Mouse (Mus musculus) forebrain, embryonic 15.5 days (tissue): Measurements from ENCODE around the gene Gna11. TPM values are rescaled to one million over a fixed set of nuclear protein-coding genes. Genes with fewer than 3 reads are reported as not detected.

ENCODE experiments used
- ATAC-seq: fragments of 200-750 bp; cut with Nextera tagmentation; replicated peaks from 2 replicates; pipeline ENCODE4 v1.8.0; 2017; ENCODE audit warnings: mild to moderate bottlenecking, moderate TSS enrichment, moderate library complexity
- H3K27ac ChIP-seq: fragments of 300-500 bp; sonication (generic); replicated peaks from 2 replicates; pipeline ENCODE4 v1.5.1; 2015; ENCODE audit warnings: mild to moderate bottlenecking, inconsistent platforms
- H3K27me3 ChIP-seq: fragments of 300-500 bp; sonication (generic); 2 replicates; pipeline ENCODE4 v1.6.1; 2015; ENCODE audit warnings: inconsistent platforms
- H3K36me3 ChIP-seq: fragments of 300-500 bp; sonication (generic); 2 replicates; pipeline ENCODE4 v1.6.1; 2015; ENCODE audit warnings: mild to moderate bottlenecking, inconsistent platforms
- H3K4me1 ChIP-seq: fragments of 300-500 bp; sonication (generic); 2 replicates; pipeline ENCODE4 v1.6.1; 2015; ENCODE audit warnings: inconsistent platforms
- H3K4me2 ChIP-seq: fragments of 300-500 bp; sonication (generic); replicated peaks from 2 replicates; pipeline ENCODE4 v1.6.1; 2015; ENCODE audit warnings: mild to moderate bottlenecking, inconsistent platforms
- H3K4me3 ChIP-seq: fragments of 300-500 bp; sonication (generic); 2 replicates; pipeline ENCODE4 v1.5.1; 2015; ENCODE audit warnings: mild to moderate bottlenecking, inconsistent platforms
- H3K9ac ChIP-seq: fragments of 300-500 bp; sonication (generic); replicated peaks from 2 replicates; pipeline ENCODE4 v1.6.1; 2015; ENCODE audit warnings: mild to moderate bottlenecking, inconsistent platforms
- H3K9me3 ChIP-seq: fragments of 300-500 bp; sonication (generic); 2 replicates; pipeline ENCODE4 v1.6.1; 2016; ENCODE audit warnings: inconsistent platforms
- WGBS: fragments of 180-500 bp; shearing (Covaris S2); methylation state at CpG from one replicate; pipeline ENCODE4 v1.1.7; 2015; ENCODE audit warnings: mixed read lengths; 5-methylcytosine and 5-hydroxymethylcytosine counted together
- polyA plus RNA-seq: library from polyadenylated mRNA; unstranded; fragments of >200 nt; fragmentation: Nextera tagmentation; extraction: Ambion mirVana; gene quantifications from 2 replicates; pipeline ENCODE4 v1.2.1, GENCODE M21; 2015

Gene Gna11
- polyA plus RNA-seq, 1 experiment from 2014 or later: 99.8 TPM

- WGBS: 23% methylated on average over 10 of the region's 10 CpGs
- H3K9ac ChIP-seq: no peak overlapping the region
Observed at GRCm38 (mm10) chr10:81564734-81565133, 19.7 kb upstream of the Gna11 start.

DNA sequence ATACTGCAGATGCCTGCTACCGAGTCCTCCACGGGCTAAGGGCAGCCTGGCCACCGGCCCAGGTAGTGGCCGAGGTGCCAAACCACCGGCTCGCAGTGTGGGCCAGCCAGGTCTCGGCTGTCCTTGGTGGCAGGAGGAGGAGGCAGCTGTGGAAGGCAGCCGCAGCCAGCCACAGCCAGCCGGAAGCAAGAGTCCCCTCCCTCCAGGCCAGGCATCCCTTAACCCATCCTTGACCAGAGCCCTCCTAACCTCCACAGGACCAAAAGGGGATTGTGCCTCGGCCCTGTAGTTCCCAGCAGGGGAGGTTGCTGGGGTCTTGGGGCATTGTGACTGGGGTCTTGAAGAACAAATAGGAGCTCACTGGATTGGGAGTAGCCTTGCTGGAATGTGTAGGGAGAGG, 19.2 kb upstream of the Gna11 start:
- H3K9ac ChIP-seq: no peak overlapping the region
- ATAC-seq: no peak
- H3K4me2 ChIP-seq: peak overlapping the region; percentile 5; the same call in 1 of the 2 replicates
- H3K36me3 ChIP-seq: peaks cover 29% of the 10 kb centered on the region
- WGBS: 11% methylated on average over 10 of the region's 10 CpGs
- H3K27me3 ChIP-seq: peaks cover 21% of the 10 kb centered on the region; the same call in 1 of the 2 replicates
- no peak overlapping the region for H3K27ac ChIP-seq
- peaks cover 60% of the 10 kb centered on the region for H3K4me1 ChIP-seq
- peak overlapping the region; percentile 14 for H3K4me3 ChIP-seq
- H3K9me3 ChIP-seq: no peaks in the 10 kb centered on the region

More at GRCm38 (mm10) chr10:81564734-81565133, 19.7 kb upstream of the Gna11 start:
- Histone ChIP-seq H3K4me2 (no peak overlapping the region), H3K9me3 (no peaks in the 10 kb centered on the region), H3K4me1 (peaks cover 63% of the 10 kb centered on the region), H3K27me3 (peaks cover 21% of the 10 kb centered on the region; the same call in 1 of the 2 replicates), H3K4me3 (no peak overlapping the region), H3K27ac (no peak overlapping the region), H3K36me3 (peaks cover 29% of the 10 kb centered on the region)
- no peak for ATAC-seq

DNA sequence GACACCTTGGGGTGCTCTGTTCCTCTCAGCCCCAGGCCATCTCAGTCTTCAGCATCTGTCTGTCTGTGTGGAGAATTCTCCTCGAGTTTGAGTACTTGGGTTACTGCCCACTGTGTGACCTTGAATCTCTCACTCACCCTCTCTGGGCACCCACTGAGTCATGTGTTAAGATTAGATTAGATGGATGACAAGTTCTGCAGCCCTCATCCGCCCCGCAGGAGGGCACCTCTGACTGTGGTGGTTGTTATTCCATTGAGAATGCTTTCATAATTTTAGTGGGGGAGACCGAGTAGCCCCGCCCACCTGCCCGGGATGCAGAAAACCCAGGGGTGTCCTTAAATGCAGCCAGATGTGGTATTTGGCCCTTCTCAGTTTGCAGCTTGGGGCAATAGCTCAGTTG, 18.5 kb upstream of the Gna11 start:
- peaks cover 58% of the 10 kb centered on the region for H3K4me1 ChIP-seq
- no peak overlapping the region for H3K9ac ChIP-seq
- peaks cover 29% of the 10 kb centered on the region for H3K36me3 ChIP-seq
- peak overlapping the region; percentile 5; the same call in 1 of the 2 replicates for H3K4me2 ChIP-seq
- peaks cover 21% of the 10 kb centered on the region; the same call in 1 of the 2 replicates for H3K27me3 ChIP-seq
- H3K27ac ChIP-seq: no peak overlapping the region
- no peaks in the 10 kb centered on the region for H3K9me3 ChIP-seq
- WGBS: 55% methylated on average over 6 of the region's 6 CpGs
- 0 out of 2 replicates have a peak overlapping the region, but pooled peaks have one; percentile 14 for H3K4me3 ChIP-seq
- ATAC-seq: no peak

GRCm38 (mm10) chr10:81562411-81562810, 17.4 kb upstream of the Gna11 start:
- peaks cover 49% of the 10 kb centered on the region for H3K4me1 ChIP-seq
- H3K36me3 ChIP-seq: peaks cover 29% of the 10 kb centered on the region
- no peak overlapping the region for H3K4me3 ChIP-seq
- peaks cover 16% of the 10 kb centered on the region; the same call in 1 of the 2 replicates for H3K27me3 ChIP-seq
- no peak overlapping the region for H3K9ac ChIP-seq
- H3K4me2 ChIP-seq: no peak overlapping the region; the same call in 1 of the 2 replicates
- no peaks in the 10 kb centered on the region for H3K9me3 ChIP-seq
- H3K27ac ChIP-seq: no peak overlapping the region; the same call in 1 of the 2 replicates
- 74% methylated on average over 6 of the region's 6 CpGs for WGBS
- ATAC-seq: no peak

GRCm38 (mm10) chr10:81560719-81561459, 15.9 kb upstream of the Gna11 start:
- H3K4me2 ChIP-seq: peak overlapping the region; percentile 89
- H3K27me3 ChIP-seq: peaks cover 6% of the 10 kb centered on the region; the same call in 1 of the 2 replicates
- peak overlapping the region; percentile 99 for H3K9ac ChIP-seq
- peaks cover 19% of the 10 kb centered on the region for H3K36me3 ChIP-seq
- no peak for ATAC-seq
- peaks cover 49% of the 10 kb centered on the region for H3K4me1 ChIP-seq
- H3K27ac ChIP-seq: peak overlapping the region; percentile 92
- WGBS: 29% methylated on average over 16 of the region's 16 CpGs
- peak overlapping the region; percentile 91 for H3K4me3 ChIP-seq
- H3K9me3 ChIP-seq: no peaks in the 10 kb centered on the region

GRCm38 (mm10) chr10:81559627-81560539, 14.9 kb upstream of the Gna11 start:
- Histone ChIP-seq H3K4me1 (peaks cover 49% of the 10 kb centered on the region), H3K4me3 (peak overlapping the region; percentile 91), H3K4me2 (peak overlapping the region; percentile 89), H3K36me3 (peaks cover 9% of the 10 kb centered on the region), H3K27me3 (peaks cover 1% of the 10 kb centered on the region; the same call in 1 of the 2 replicates), H3K9me3 (no peaks in the 10 kb centered on the region), H3K9ac (peak overlapping the region; percentile 99), H3K27ac (peak overlapping the region; percentile 92)
- 2% methylated on average over 33 of the region's 36 CpGs for WGBS
- peak; percentile 55 for ATAC-seq

DNA sequence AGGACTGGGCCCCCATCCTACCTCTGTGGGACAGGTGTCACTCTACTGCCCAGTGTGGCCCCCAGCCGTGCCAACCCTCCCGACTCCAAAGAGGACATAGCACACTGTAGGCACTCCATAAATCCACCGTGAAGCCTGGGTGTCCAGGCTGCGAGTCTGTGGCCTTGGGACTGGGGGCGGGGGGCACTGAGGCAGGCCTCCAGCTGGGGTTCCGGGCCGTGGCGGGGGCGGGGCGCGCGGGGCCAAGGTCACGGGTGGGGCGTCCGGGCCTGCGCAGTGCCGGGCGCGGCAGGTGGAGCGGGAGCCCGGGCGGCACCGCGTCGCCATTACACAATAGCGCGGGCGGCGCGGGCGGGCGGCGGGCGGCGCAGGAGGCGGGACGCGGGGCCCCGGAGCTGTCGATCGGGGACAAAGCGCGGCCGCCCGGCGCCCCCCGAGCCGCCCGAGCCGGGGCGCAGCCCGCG, 14.2 kb upstream of the Gna11 start, which contains the start of gene Aes:
TSS of gene Aes (plus strand) at position 326 of the 464 bp plus-strand sequence.
- under 1% methylated on average over 31 of the region's 53 CpGs for WGBS
- H3K36me3 ChIP-seq: peaks cover 3% of the 10 kb centered on the region; the same call in 1 of the 2 replicates
- peaks cover 42% of the 10 kb centered on the region for H3K4me1 ChIP-seq
- no peaks in the 10 kb centered on the region for H3K9me3 ChIP-seq
- H3K27ac ChIP-seq: peak within 1 kb of the TSS; percentile 92
- ATAC-seq: peak; percentile 73
- peak within 1 kb of the TSS; percentile 91 for H3K4me3 ChIP-seq
- no peaks in the 10 kb centered on the region for H3K27me3 ChIP-seq
- H3K4me2 ChIP-seq: peak within 1 kb of the TSS; percentile 89
- peak within 1 kb of the TSS; percentile 99 for H3K9ac ChIP-seq

DNA sequence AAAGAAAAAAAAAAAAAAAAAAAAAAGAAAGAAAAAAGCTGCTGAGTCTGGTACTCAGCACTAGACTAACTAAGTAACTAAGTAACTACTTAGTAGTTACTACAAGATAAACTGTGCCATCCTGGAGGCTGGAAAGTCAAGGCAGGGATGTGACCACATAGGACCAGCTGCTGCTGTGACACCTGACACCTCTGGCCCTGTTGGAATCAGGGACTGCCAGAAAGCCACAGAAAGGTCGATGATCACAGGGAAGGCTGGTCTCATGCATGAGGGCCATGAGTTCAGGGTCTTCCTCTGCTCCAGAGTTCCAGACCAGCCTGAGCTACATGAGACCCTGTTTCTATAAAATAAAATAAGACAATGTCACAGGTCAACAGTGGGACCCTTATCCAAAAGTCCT, 12.5 kb upstream of the Gna11 start:
- ATAC-seq: no peak
- Histone ChIP-seq H3K27me3 (no peaks in the 10 kb centered on the region), H3K9me3 (no peaks in the 10 kb centered on the region), H3K27ac (no peak overlapping the region), H3K4me1 (peaks cover 27% of the 10 kb centered on the region), H3K36me3 (no peaks in the 10 kb centered on the region), H3K4me2 (no peak overlapping the region), H3K4me3 (no peak overlapping the region), H3K9ac (no peak overlapping the region)
- WGBS: 63% methylated on average over 1 of the region's 1 CpGs

DNA sequence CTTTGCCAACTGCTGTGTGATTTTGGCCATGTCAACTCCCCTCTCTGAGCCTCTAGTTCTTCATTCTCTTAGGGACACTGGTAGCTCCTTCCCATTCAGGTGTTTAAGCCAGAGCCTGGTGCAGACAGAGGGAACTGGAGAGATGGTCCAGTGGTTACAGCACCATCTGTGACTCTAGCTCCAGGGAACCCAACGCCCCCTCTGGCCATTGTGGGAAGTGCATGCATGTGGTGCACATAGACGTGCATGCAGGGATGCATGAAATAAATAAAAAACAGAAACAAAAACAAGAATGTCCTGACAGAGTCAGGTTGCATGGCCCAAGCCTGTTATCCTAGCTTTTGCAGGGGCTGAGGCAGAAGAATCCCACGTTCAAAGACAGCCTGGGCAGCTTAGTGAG, 11.3 kb upstream of the Gna11 start:
- Histone ChIP-seq H3K9ac (no peak overlapping the region), H3K4me1 (peaks cover 23% of the 10 kb centered on the region), H3K4me3 (no peak overlapping the region), H3K27me3 (no peaks in the 10 kb centered on the region), H3K36me3 (no peaks in the 10 kb centered on the region), H3K4me2 (no peak overlapping the region), H3K27ac (no peak overlapping the region), H3K9me3 (no peaks in the 10 kb centered on the region)
- ATAC-seq: no peak
- 76% methylated on average over 3 of the region's 3 CpGs for WGBS

DNA sequence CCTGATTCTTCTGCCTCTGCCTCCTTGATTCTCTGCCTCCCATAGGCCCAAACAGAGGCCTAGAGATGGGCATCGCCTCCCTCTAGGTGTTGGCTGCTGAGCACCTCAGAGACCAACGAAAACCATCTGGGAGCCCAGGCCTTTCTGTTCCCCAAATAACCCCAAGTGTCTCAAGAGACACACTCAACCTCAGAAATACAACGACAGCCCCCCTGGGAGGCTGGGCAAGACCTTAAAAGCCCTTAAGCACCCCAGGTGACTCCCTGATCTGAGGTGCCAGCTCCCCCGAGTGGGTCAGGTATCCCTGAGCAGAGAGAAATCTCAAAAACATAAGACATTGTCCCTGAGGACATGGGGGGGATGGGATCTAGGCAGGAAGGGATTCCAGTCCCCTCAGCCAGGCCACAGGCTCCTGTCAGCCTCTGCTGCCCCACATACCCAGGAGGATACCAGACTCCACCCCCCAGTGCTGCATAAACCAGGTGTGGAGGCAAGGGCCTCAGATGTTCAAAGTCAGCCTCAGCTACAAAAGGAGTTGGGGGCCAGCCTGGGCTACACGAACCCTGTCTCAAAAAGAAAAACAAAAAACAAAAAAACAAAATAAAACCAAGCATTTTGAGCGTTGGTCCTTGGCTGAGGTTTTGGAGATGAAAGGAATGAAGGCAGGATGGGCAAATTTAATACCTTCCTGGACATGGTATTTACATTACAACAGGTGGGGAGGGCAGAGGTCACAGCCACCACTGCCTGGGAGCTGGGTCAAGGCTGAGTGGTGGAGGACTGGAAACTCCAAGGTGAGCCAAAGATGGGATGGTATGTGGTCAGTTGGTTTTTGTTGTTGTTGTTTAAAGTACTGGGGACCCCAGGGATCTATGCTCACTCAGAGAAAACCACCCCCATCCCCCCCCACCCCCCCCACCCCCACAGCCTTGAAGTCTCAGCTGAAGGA, 9.1 kb upstream of the Gna11 start:
- Histone ChIP-seq H3K4me1 (peaks cover 12% of the 10 kb centered on the region), H3K4me2 (no peak overlapping the region), H3K36me3 (no peaks in the 10 kb centered on the region), H3K9ac (no peak overlapping the region), H3K27ac (no peak overlapping the region), H3K27me3 (no peaks in the 10 kb centered on the region), H3K4me3 (no peak overlapping the region), H3K9me3 (no peaks in the 10 kb centered on the region)
- no peak for ATAC-seq
- WGBS: 88% methylated on average over 6 of the region's 6 CpGs

GRCm38 (mm10) chr10:81553232-81553631, 8.2 kb upstream of the Gna11 start:
- 85% methylated on average over 5 of the region's 5 CpGs for WGBS
- Histone ChIP-seq H3K36me3 (no peaks in the 10 kb centered on the region), H3K9me3 (no peaks in the 10 kb centered on the region), H3K9ac (no peak overlapping the region), H3K27me3 (no peaks in the 10 kb centered on the region), H3K4me3 (no peak overlapping the region), H3K4me2 (no peak overlapping the region), H3K27ac (no peak overlapping the region), H3K4me1 (peaks cover 7% of the 10 kb centered on the region)
- ATAC-seq: no peak
